Mouse (Mus musculus) stomach, embryonic 14.5 days (tissue): ENCODE data around the gene Med28. TPM values are rescaled to one million over a fixed set of nuclear protein-coding genes. Genes with fewer than 3 reads are reported as not detected.

ENCODE experiments used
- ATAC-seq: fragments of 200-750 bp; cut with Nextera tagmentation; 2 replicates; pipeline ENCODE4 v1.8.0; 2017; ENCODE audit warnings: low read depth, moderate TSS enrichment; ENCODE audit not compliant: insufficient number of reproducible peaks, insufficient read depth, low FRiP score
- H3K27ac ChIP-seq: fragments of 300-500 bp; sonication (generic); 2 replicates; pipeline ENCODE4 v1.5.1; 2014; ENCODE audit warnings: mild to moderate bottlenecking, low read length, moderate library complexity, mixed read lengths
- H3K27me3 ChIP-seq: fragments of 300-500 bp; sonication (generic); 2 replicates; pipeline ENCODE4 v1.6.1; 2014; ENCODE audit warnings: low read length, control low read depth, mixed read lengths; ENCODE audit not compliant: control insufficient read depth, insufficient read depth
- H3K36me3 ChIP-seq: fragments of 300-500 bp; sonication (generic); 2 replicates; pipeline ENCODE4 v1.6.1; 2014; ENCODE audit warnings: mild to moderate bottlenecking, control low read depth, low read length, moderate library complexity, mixed read lengths; ENCODE audit not compliant: control insufficient read depth, insufficient read depth
- H3K4me1 ChIP-seq: fragments of 300-500 bp; sonication (generic); 2 replicates; pipeline ENCODE4 v1.6.1; 2014; ENCODE audit warnings: low read length, control low read depth, mixed read lengths; ENCODE audit not compliant: control insufficient read depth, insufficient read depth
- H3K4me2 ChIP-seq: fragments of 300-500 bp; sonication (generic); replicated peaks from 2 replicates; pipeline ENCODE4 v1.6.1; 2014; ENCODE audit warnings: low read depth, low read length, control low read depth
- H3K4me3 ChIP-seq: fragments of 300-500 bp; sonication (generic); 2 replicates; pipeline ENCODE4 v1.5.1; 2014; ENCODE audit warnings: low read depth, low read length, control low read depth
- H3K9ac ChIP-seq: fragments of 300-500 bp; sonication (generic); replicated peaks from 2 replicates; pipeline ENCODE4 v1.6.1; 2014; ENCODE audit warnings: low read depth, mild to moderate bottlenecking, control low read depth, low read length, moderate library complexity, mixed read lengths
- H3K9me3 ChIP-seq: fragments of 300-500 bp; sonication (generic); 2 replicates; pipeline ENCODE4 v1.6.1; 2016; ENCODE audit warnings: low read depth, low read length, control low read depth; ENCODE audit not compliant: control insufficient read depth
- WGBS: fragments of 180-500 bp; shearing (Covaris S2); extraction: QIAGEN DNeasy Blood & Tissue Kit; methylation state at CpG from one replicate; pipeline ENCODE4 v1.1.7; 2014; 5-methylcytosine and 5-hydroxymethylcytosine counted together
- polyA plus RNA-seq: library from polyadenylated mRNA; unstranded; fragments of >200 nt; fragmentation: Nextera tagmentation; extraction: Ambion mirVana; gene quantifications from 2 replicates; pipeline ENCODE4 v1.2.1, GENCODE M21; 2014

Med28 gene
- polyA plus RNA-seq, 1 experiment from 2014 or later = 247 TPM

DNA sequence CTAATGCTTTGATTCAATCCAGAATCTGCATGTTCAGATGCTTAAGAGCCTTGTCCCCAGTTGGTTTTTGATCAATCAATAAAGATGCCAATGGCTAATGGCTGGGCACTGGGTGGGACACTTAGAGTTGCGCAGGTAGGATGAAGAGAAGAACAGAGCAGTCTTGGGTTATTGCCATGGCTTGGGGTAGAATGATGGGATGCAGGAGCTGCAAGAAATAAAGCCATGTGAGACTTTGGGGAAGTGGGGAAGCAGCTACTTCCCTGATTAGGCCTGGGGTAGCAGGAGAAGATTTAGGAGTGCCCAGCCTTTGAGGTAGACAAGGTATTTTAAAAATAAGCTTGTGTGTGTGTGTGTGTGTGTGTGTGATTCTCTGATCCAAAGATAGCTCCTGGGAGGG, 40.0 kb upstream of the Med28 start:
- Histone ChIP-seq H3K9ac (no peak overlapping the region), H3K27me3 (no peaks in the 10 kb centered on the region), H3K36me3 (no peaks in the 10 kb centered on the region), H3K27ac (no peak overlapping the region), H3K4me3 (no peak overlapping the region), H3K4me1 (no peaks in the 10 kb centered on the region), H3K9me3 (no peaks in the 10 kb centered on the region), H3K4me2 (no peak overlapping the region)
- no peak for ATAC-seq
- 89% methylated on average over 1 of the region's 1 CpGs for WGBS

DNA sequence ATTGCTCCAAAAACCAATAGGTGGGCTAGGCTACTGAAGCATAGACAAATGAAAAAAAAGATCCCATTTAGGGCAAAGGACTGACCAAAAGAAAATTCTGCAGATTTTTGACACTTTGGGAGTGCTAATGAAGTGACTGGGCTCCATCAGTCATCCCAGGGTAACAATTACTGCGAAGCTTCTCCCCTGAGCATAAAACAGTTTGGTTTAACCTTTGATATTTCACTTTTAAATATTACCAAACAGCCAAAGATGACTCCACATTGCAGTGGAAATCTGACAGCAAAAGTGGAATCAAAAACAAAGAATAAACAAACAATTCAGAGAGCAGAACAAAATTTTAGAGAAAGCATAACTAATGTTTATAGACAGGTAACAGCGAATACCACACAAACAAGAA, 38.9 kb upstream of the Med28 start:
- Histone ChIP-seq H3K9me3 (no peaks in the 10 kb centered on the region), H3K4me1 (no peaks in the 10 kb centered on the region), H3K36me3 (no peaks in the 10 kb centered on the region), H3K27ac (no peak overlapping the region), H3K9ac (no peak overlapping the region), H3K4me3 (no peak overlapping the region), H3K27me3 (no peaks in the 10 kb centered on the region), H3K4me2 (no peak overlapping the region)
- ATAC-seq = no peak
- 76% methylated on average over 2 of the region's 2 CpGs for WGBS

DNA sequence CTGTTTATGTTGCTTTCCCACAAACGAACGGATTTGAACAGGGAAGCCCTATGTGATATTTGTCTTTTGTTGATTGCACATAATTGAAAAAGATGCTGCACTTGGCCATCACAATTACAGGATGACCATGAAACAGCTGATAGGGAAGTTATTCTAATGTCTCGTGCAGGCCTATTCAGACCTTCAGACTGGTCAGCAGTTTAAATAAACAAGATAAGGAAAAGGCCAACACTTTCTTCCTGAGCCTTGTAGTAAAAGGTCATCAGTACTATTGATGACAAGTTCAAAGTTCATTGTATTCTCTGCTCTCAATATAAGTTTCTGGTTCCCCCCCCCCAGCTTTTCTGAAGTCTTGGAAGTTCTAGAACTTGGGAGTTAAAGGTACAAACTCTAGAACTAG, 37.4 kb upstream of the Med28 start:
- Histone ChIP-seq H3K27me3 (no peaks in the 10 kb centered on the region), H3K9ac (no peak overlapping the region), H3K4me3 (no peak overlapping the region), H3K4me2 (no peak overlapping the region), H3K27ac (no peak overlapping the region), H3K36me3 (no peaks in the 10 kb centered on the region), H3K4me1 (no peaks in the 10 kb centered on the region), H3K9me3 (no peaks in the 10 kb centered on the region)
- 58% methylated on average over 3 of the region's 3 CpGs for WGBS
- ATAC-seq = no peak

DNA sequence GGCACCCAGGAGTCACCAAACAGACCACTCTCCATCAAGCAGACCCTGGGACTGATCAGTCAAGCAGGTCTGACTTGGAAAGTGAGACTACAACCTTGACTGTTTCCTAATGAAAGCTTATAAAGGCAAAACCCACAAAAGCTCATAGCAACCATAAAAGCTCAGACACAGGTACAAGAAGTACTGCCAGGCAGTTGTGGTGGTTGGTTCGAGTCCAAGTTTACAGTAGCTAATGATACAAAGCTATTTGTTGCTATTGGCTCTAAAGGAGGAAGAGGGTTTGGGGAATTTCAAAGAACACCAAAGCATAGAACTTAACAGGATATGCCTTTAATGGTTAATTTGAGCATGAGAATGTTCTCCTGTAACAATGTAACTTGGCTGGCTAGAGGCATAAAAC, 36.4 kb upstream of the Med28 start:
- H3K9me3 ChIP-seq = no peaks in the 10 kb centered on the region
- no peak for ATAC-seq
- H3K4me1 ChIP-seq = no peaks in the 10 kb centered on the region
- H3K4me3 ChIP-seq = no peak overlapping the region
- 81% methylated on average over 1 of the region's 1 CpGs for WGBS
- H3K27me3 ChIP-seq = no peaks in the 10 kb centered on the region
- H3K9ac ChIP-seq = no peak overlapping the region
- no peaks in the 10 kb centered on the region for H3K36me3 ChIP-seq
- H3K27ac ChIP-seq = no peak overlapping the region
- H3K4me2 ChIP-seq = no peak overlapping the region

DNA sequence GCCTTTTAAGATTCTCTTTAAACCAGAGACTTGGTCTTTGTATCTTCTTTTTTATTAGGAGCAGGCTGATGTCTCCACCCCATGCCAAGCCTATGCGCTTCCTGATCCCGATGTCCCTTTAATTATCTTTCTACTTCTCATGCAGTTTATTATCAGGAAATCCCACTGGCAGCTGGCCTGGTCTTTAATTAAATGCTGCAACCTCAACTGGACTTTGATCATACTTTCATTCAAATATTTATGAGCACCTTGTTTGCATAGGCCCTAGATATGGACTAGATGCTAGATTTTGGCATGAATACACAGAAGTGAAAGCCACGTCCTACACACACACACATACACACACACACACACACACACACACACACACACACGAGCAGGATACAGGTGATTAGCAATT, 28.3 kb upstream of the Med28 start:
- no peak overlapping the region for H3K4me3 ChIP-seq
- 72% methylated on average over 4 of the region's 4 CpGs for WGBS
- H3K9ac ChIP-seq = no peak overlapping the region
- H3K27ac ChIP-seq = no peak overlapping the region
- H3K36me3 ChIP-seq = no peaks in the 10 kb centered on the region
- H3K4me1 ChIP-seq = peaks cover 8% of the 10 kb centered on the region
- no peaks in the 10 kb centered on the region for H3K27me3 ChIP-seq
- H3K4me2 ChIP-seq = no peak overlapping the region
- no peak for ATAC-seq
- no peaks in the 10 kb centered on the region for H3K9me3 ChIP-seq

DNA sequence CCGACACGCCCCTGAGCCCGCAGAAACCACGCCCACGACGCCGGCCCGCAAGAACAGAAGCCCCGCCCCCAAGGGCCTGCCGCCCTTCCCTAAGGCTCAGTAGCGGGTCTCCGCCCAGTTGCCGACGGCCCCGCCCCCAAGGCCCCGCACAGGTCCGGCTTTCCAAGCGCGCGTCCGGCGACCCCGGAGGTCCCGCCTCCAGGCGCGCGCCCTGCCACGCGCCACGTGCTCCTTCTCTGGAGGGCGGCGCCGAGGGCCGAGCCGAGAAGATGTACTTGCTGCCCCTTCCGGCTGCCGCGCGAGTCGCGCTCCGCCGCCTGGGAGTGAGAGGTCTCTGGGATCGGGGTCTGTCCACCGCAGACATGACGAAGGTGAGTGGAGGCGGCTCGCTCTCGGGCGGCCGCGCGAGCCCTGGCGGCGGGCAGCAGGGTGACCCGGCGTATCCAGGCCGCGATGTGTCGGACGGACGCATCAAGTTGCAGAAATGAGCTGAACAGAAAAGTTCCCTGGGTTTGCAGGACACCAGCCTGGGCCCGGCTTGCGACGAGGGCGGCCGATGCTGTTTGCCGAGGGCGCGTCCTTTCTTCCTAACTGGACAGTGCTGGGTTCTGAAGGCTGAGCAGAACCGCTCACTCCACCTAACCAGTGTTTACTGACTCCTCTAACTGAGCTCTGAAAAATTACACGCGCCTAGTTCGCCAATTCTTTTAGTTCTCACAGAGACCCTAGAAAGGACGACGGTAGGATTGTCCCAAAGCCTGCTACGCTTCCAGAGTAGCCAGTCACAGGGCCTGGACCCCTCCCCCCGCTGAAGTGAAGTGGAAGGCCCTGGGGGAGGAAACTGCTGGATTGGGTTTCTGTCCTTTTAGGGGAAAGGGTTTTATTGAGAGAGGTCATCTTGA, 26.6 kb upstream of the Med28 start, which contains the start of gene Lap3:
TSS of gene Lap3 (plus strand) at position 184 of the 902 bp plus-strand sequence.
- no peaks in the 10 kb centered on the region for H3K27me3 ChIP-seq
- H3K27ac ChIP-seq = peak within 1 kb of the TSS; percentile 71; the same call in 1 of the 2 replicates
- H3K36me3 ChIP-seq = peaks cover 5% of the 10 kb centered on the region
- peak within 1 kb of the TSS; percentile 79 for H3K9ac ChIP-seq
- ATAC-seq = peak; percentile 94
- peak within 1 kb of the TSS; percentile 79 for H3K4me2 ChIP-seq
- WGBS = under 1% methylated on average over 78 of the region's 78 CpGs
- peak within 1 kb of the TSS; percentile 78 for H3K4me3 ChIP-seq
- H3K9me3 ChIP-seq = no peaks in the 10 kb centered on the region
- peaks cover 8% of the 10 kb centered on the region for H3K4me1 ChIP-seq

DNA sequence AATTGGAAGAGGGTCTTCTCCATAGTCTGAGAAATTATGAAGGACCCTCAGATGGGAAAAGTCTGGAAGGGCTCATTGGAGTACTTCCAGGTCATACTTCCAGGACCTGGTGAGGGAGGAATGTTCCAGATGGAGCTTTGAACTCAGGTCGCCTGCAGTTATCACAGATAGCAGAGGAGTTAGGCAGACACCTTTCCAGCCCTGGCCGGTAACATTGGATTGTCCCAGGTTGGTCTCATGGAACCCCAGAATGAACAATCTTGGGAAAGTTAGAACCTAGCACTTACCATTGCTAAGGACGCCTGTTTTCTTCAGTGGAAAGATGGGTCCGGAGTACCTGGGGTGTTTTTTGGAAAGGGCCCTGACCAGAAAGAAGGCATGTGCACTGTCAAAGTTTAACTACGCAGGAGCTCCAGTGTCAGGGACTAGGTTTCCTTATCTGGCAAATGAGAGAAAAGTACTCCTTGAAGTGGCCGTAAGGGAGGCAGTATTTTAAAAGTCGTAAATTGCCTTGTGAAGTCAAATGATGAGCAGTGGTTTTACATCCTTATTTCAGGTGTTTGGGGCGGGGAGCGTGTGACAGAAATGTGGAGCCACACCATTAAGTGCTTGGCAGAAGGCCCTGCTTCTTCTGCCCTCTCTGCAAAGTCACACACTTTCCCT, 25.8 kb upstream of the Med28 start:
- H3K27ac ChIP-seq = no peak overlapping the region
- peaks cover 12% of the 10 kb centered on the region for H3K36me3 ChIP-seq
- H3K4me1 ChIP-seq = peaks cover 8% of the 10 kb centered on the region
- H3K9me3 ChIP-seq = no peaks in the 10 kb centered on the region
- H3K27me3 ChIP-seq = no peaks in the 10 kb centered on the region
- H3K4me2 ChIP-seq = peak overlapping the region; percentile 79
- peak overlapping the region; percentile 78 for H3K4me3 ChIP-seq
- ATAC-seq = no peak
- 60% methylated on average over 9 of the region's 9 CpGs for WGBS
- peak overlapping the region; percentile 79 for H3K9ac ChIP-seq

DNA sequence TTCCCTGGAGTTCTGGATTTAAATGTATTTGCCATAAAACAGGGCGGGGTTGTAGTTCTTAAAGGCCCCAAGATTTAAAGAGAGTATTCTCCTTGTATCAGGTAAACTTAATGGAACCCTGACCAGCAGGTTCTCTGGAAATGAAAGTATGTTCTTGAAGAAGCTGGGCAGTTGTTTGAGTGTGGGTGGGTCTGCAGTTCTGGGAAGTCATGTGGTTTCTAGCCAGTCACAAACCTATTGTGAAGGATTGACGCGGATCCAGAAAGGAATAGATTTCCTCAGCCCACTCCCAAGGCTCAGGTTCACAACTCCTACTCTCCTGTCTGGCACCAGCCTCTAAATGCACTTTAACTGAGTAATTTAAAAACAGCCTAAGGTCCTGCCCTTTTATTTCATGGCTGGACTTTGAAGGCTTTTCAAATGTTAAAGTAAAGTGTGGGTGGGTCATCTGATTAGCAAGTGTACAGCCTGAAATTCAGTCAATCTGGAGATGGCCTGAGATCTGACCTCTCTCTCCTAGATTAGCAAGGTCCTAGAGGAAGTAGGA, 24.5 kb upstream of the Med28 start:
- Histone ChIP-seq H3K36me3 (peaks cover 21% of the 10 kb centered on the region), H3K27me3 (no peaks in the 10 kb centered on the region), H3K4me2 (no peak overlapping the region), H3K4me3 (no peak overlapping the region), H3K4me1 (peaks cover 8% of the 10 kb centered on the region), H3K9ac (no peak overlapping the region), H3K27ac (no peak overlapping the region), H3K9me3 (no peaks in the 10 kb centered on the region)
- WGBS = 83% methylated on average over 3 of the region's 3 CpGs
- ATAC-seq = no peak
